In genomic region chr1:73043671-73044070, GRCm38 (mm10) we compare ENCODE assay signal across 28 mouse cellular contexts. TPM values are rescaled to one million over a fixed set of nuclear protein-coding genes. Genes with fewer than 3 reads are reported as not detected.
A peak's percentile ranks its signal among the peaks of the same experiment; 100 is the strongest.
DNase-seq lines count a peak whose midpoint lies in the region; ATAC-seq and TF ChIP-seq lines count a peak whose summit lies in the region.
"Had no signal": no experiment of that assay in that cellular context is flagged by ENCODE, and none has a peak within 500 bp of the region (broad histone marks: within the 10 kb centered on the region; RNA-seq: fewer than 3 reads in every experiment).

No protein-coding gene starts in this region.

- intact Hi-C loops in heart, postnatal 14 days (cut with DNase I) = no loop called here

- no peaks in the 10 kb centered on the region for H3K9me3 ChIP-seq in lung, postnatal 0 days (ENCODE audit: low read length)
- no peaks in the 10 kb centered on the region for H3K9me3 ChIP-seq in heart, embryonic 12.5 days (replicated peaks)
- no peaks in the 10 kb centered on the region for H3K9me3 ChIP-seq in embryonic facial prominence, embryonic 10.5 days
- H3K9me3 ChIP-seq: forebrain, embryonic 12.5 days; hindbrain, embryonic 15.5 days; intestine, embryonic 15.5 days; liver, embryonic 12.5 days; lung, embryonic 15.5 days; midbrain, embryonic 13.5 days; neural tube, embryonic 13.5 days had no signal

- H3K4me1 ChIP-seq in lung, postnatal 0 days (ENCODE audit: insufficient read depth, low read depth, low read length) = no peaks in the 10 kb centered on the region
- H3K4me1 ChIP-seq in heart, embryonic 12.5 days (replicated peaks) = peaks cover 36% of the 10 kb centered on the region
- peaks cover 23% of the 10 kb centered on the region for H3K4me1 ChIP-seq in embryonic facial prominence, embryonic 10.5 days
- H3K4me1 ChIP-seq: hindbrain, embryonic 15.5 days had no signal

- no peak overlapping the region for H3K4me3 ChIP-seq in lung, postnatal 0 days (ENCODE audit: low read depth, low read length)
- H3K4me3 ChIP-seq in heart, embryonic 12.5 days = no peak overlapping the region
- no peak overlapping the region for H3K4me3 ChIP-seq in embryonic facial prominence, embryonic 10.5 days
- H3K4me3 ChIP-seq: forebrain, embryonic 12.5 days; hindbrain, embryonic 15.5 days; intestine, embryonic 15.5 days; left cerebral cortex, adult 2 months; liver, embryonic 12.5 days; lung, embryonic 15.5 days; midbrain, embryonic 13.5 days; neural tube, embryonic 13.5 days had no signal

- no peak for ATAC-seq in lung, postnatal 0 days
- peak; percentile 70 for ATAC-seq in heart, embryonic 12.5 days (ENCODE audit: insufficient number of reproducible peaks, low FRiP score)
- ATAC-seq: intestine, embryonic 15.5 days; liver, embryonic 12.5 days; midbrain, embryonic 13.5 days had no signal

- H3K36me3 ChIP-seq in lung, postnatal 0 days (ENCODE audit: insufficient read depth, low read length) = no peaks in the 10 kb centered on the region
- H3K36me3 ChIP-seq in heart, embryonic 12.5 days = no peaks in the 10 kb centered on the region
- no peaks in the 10 kb centered on the region for H3K36me3 ChIP-seq in embryonic facial prominence, embryonic 10.5 days (replicated peaks)
- H3K36me3 ChIP-seq: forebrain, embryonic 12.5 days; hindbrain, embryonic 15.5 days; intestine, embryonic 15.5 days; liver, embryonic 12.5 days; lung, embryonic 15.5 days; midbrain, embryonic 13.5 days; neural tube, embryonic 13.5 days had no signal

- no peaks in the 10 kb centered on the region for H3K27me3 ChIP-seq in lung, postnatal 0 days (replicated peaks; ENCODE audit: insufficient read depth, low read length)
- H3K27me3 ChIP-seq in heart, embryonic 12.5 days (replicated peaks) = no peaks in the 10 kb centered on the region
- no peaks in the 10 kb centered on the region for H3K27me3 ChIP-seq in embryonic facial prominence, embryonic 10.5 days (replicated peaks; ENCODE audit: low read depth, poor library complexity, severe bottlenecking)
- H3K27me3 ChIP-seq: forebrain, embryonic 12.5 days; hindbrain, embryonic 15.5 days; intestine, embryonic 15.5 days; liver, embryonic 12.5 days; lung, embryonic 15.5 days; midbrain, embryonic 13.5 days; neural tube, embryonic 13.5 days had no signal

- no peak overlapping the region for H3K4me2 ChIP-seq in lung, postnatal 0 days (replicated peaks; ENCODE audit: low read depth, low read length)
- peak overlapping the region; percentile 20 for H3K4me2 ChIP-seq in heart, embryonic 12.5 days
- H3K4me2 ChIP-seq: forebrain, embryonic 12.5 days; hindbrain, embryonic 15.5 days; intestine, embryonic 15.5 days; liver, embryonic 12.5 days; lung, embryonic 15.5 days; midbrain, embryonic 13.5 days; neural tube, embryonic 13.5 days had no signal

- H3K9ac ChIP-seq in lung, postnatal 0 days (replicated peaks; ENCODE audit: low read depth) = no peak overlapping the region
- no peak overlapping the region for H3K9ac ChIP-seq in heart, embryonic 12.5 days
- H3K9ac ChIP-seq: forebrain, embryonic 12.5 days; hindbrain, embryonic 15.5 days; intestine, embryonic 15.5 days; liver, embryonic 12.5 days; lung, embryonic 15.5 days; midbrain, embryonic 13.5 days; neural tube, embryonic 13.5 days had no signal

- TF ChIP-seq EP300 in lung, postnatal 0 days (IDR thresholded peaks at IDR 0.05) = no peak

- no peak overlapping the region for H3K27ac ChIP-seq in lung, postnatal 0 days (ENCODE audit: low read length)
- H3K27ac ChIP-seq in heart, embryonic 12.5 days (ENCODE audit: poor library complexity, severe bottlenecking) = peak overlapping the region; percentile 50; the same call in 1 of the 2 replicates
- H3K27ac ChIP-seq in embryonic facial prominence, embryonic 10.5 days (replicated peaks) = no peak overlapping the region
- H3K27ac ChIP-seq: forebrain, embryonic 12.5 days; hindbrain, embryonic 15.5 days; intestine, embryonic 15.5 days; left cerebral cortex, adult 2 months; liver, embryonic 12.5 days; lung, embryonic 15.5 days; midbrain, embryonic 13.5 days; neural tube, embryonic 13.5 days had no signal

- 59% methylated on average over 10 of the region's 10 CpGs for WGBS in lung, postnatal 0 days
- WGBS in heart, embryonic 12.5 days = 19% methylated on average over 10 of the region's 10 CpGs
- 92% methylated on average over 10 of the region's 10 CpGs for WGBS in embryonic facial prominence, embryonic 10.5 days

- DNase-seq in lung, postnatal 10 days = peak; percentile 8
- no peak for DNase-seq in lung, postnatal 0 days (ENCODE audit: low spot score)
- DNase-seq in heart, postnatal 14 days = peak; percentile 12
- no peak for DNase-seq in embryonic facial prominence, embryonic 10.5 days (ENCODE audit: low spot score)
- DNase-seq in thymus, postnatal 4 days = no peak
- DNase-seq in frontal cortex, postnatal 25 days (ENCODE audit: low spot score in 2 of 2) = no peak
- DNase-seq: cerebellum, adult 8-10 months; kidney, adult 9 months; kidney, postnatal 36 days; layer of hippocampus, adult 9-11 months; right cerebral cortex, adult 18-20 months; spleen, adult 18-20 months had no signal

- TF ChIP-seq CTCF in lung, postnatal 0 days (IDR thresholded peaks at IDR 0.05) = no peak

RNA-seq across cellular contexts. Expression of gene Tnp1, which starts 28.0 kb away (rescaled TPM):
- polyA plus RNA-seq in lung, postnatal 0 days (2015; fragmentation: Nextera tagmentation; extraction: Ambion mirVana) = not detected in 2 replicates
- not detected in 2 replicates for polyA plus RNA-seq in heart, embryonic 12.5 days (2016; fragmentation: Nextera tagmentation; extraction: Ambion mirVana)
- total RNA-seq in heart, postnatal 14 days (2021) = not detected
- not detected in 2 replicates for polyA plus RNA-seq in embryonic facial prominence, embryonic 10.5 days (2016; fragmentation: Nextera tagmentation; extraction: Ambion mirVana)
- total RNA-seq: adrenal gland, adult 18-20 months; adrenal gland, postnatal 4 days; common myeloid progenitor, adult 5-6 weeks; granulocyte monocyte progenitor cell, adult 5-6 weeks; left cerebral cortex, adult 2 months; megakaryocyte progenitor cell, adult 5-6 weeks had no signal
- polyA plus RNA-seq: embryonic facial prominence, embryonic 11.5 days; forebrain, embryonic 12.5 days; hindbrain, embryonic 15.5 days; intestine, embryonic 15.5 days; limb, embryonic 11.5 days; liver, embryonic 12.5 days; lung, embryonic 15.5 days; midbrain, embryonic 13.5 days; neural tube, embryonic 13.5 days had no signal

Comparison
In these comparisons a context has a peak if more than half of its experiments do, and no peak if none do; other contexts are left out.
1. DNase-seq: peak in lung, postnatal 10 days (single experiment) and heart, postnatal 14 days (2 of 2); none in lung, postnatal 0 days (single experiment), embryonic facial prominence, embryonic 10.5 days (single experiment), thymus, postnatal 4 days (single experiment) and frontal cortex, postnatal 25 days (0 of 2).